Mouse (Mus musculus) spleen, postnatal 14 days (tissue): ENCODE data around the gene Agtpbp1.

Experiments
- DNase-seq, 2 experiments: peaks; one replicate each; pipeline ENCODE4 v3.0.0; 2021 to 2022; ENCODE audit warnings: low spot score in 2 of 2

Gene Agtpbp1

DNA sequence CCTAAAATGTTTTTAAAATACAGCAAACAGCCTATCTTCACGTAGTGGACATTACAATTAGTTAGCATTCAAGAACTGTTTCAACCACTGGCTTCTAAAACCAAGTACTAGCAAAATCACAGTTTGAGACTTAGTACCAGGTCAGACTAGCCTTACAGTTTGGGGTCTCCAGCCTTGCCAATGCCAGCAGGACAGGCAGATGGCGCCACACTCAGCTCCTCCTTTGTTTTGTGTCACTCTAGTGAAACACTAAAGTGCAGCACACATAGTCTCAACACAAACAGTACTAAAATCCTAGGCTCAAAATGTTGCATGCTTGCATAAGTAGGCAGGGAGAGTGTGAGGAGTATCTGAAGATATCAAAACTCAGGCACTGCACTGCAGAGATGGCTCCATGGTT is 53.8 kb downstream of the Agtpbp1 start:
- no peak for DNase-seq

GRCm38 (mm10) chr13:59530491-59530890 is 54.5 kb downstream of the Agtpbp1 start:
- DNase-seq = no peak

DNA sequence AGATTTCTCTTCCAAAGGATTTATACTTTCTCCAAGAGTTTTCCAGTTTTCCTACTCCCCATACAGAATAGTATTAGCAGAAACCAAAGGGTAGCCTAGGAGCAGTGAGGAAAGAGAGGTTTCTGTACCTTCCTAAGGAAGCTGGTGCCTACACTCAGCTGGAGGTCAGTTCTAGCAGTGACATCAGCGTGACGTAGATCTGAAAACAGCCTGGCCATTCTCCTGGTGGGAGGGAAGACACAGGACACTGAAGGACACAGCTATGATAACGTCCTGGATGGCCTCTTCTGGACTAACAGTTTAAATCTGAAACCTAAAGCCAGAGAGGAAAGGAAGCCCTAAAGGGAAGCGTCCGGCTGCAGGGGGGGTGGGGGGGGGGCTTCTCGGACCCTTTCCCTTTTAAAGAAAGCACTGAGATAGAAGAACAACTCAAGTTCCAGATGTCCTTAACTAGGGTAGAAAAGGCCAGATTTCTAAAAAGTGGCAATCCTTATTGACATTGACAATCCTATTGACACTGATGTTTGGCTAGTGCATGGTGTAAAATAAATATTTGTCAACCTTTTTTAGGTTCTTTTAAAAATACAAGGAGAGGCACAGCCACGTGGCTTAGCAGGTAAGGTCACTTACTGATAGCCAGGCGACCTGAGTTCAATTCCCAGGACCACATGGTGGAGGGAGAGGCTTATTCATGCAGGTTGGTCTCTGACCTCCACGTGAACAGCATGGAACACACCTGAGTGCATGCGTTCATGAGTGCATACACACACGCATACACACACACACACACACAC is 63.6 kb downstream of the Agtpbp1 start:
- no peak for DNase-seq

DNA sequence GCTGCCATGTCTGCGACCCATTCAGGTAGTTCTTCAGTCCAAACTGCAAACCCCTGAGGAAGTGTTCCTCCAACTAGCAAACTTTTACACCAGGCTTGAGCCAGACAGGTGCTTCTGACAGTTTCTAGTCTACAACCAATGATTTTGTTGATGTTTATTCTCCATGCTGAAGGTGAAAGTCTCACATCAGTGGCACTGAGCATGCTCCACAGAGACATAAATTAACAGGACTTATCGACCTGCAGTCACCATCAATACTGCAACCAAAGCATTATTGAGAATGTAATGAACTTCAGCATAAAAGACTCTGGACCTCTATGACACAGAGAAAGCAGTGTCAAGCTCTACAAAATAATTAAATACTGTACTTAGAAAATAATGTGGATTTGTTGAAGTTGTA is 64.2 kb downstream of the Agtpbp1 start:
- DNase-seq = no peak

DNA sequence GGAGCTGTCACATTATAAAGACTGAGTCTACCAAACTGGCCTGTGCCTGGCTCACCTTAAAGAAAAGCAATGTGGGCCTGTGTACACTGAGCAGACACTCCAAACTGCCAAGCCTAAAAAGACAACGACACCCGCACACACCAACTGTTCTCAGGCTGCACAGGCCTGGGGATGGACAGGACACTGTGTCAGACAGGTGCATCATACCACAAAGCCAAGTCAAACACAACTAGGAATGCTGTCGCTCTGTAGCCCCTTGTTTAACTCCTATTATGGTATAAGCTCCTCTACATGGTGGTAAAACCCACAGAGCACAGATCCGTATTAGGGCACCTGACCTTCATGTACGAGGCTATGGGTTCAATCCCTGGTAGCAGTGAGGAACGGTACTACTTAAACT is 65.5 kb downstream of the Agtpbp1 start:
- no peak for DNase-seq

DNA sequence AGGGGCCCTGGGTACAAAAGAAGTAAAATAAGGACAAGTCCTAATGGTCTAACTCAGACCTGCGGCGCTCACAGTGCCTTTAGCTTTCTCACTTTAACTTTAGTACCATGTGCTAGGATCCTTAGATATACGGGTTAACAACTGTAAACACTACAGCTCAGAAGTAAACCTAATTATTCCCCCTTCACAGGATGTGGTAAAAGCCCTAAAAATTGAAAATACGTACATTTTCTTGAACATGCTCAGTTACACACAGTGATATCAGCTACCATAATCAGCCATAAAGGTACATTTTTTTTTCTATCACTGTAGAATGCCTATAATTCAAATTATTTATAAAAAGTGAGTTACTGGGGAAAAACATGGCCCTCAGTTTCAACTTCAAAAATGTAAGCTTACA is 67.0 kb downstream of the Agtpbp1 start:
- no peak for DNase-seq

DNA sequence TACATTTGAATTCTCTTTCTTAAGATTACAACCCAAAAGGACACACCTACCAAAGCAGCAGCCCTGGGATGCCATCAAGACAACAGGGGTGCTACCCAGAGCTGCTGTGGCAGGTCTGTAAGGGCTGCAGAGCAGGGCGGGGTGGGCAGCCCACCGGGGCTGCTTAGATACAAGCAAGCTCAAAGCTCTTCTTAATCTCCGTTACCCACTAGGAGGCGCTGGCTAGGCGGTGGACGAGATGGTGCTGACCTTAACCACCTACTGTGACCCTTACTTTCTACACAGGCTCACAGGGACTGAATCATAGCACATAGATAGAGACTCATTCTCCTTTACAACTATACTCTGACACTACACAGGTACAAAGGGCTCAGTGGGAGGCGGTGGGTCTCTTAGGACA is 70.0 kb downstream of the Agtpbp1 start:
- peak in 1 of 2 experiments; percentile 32 for DNase-seq

GRCm38 (mm10) chr13:59509644-59510366 is 75.2 kb downstream of the Agtpbp1 start:
- DNase-seq = no peak

GRCm38 (mm10) chr13:59508584-59508983 is 76.4 kb downstream of the Agtpbp1 start:
- no peak for DNase-seq

DNA sequence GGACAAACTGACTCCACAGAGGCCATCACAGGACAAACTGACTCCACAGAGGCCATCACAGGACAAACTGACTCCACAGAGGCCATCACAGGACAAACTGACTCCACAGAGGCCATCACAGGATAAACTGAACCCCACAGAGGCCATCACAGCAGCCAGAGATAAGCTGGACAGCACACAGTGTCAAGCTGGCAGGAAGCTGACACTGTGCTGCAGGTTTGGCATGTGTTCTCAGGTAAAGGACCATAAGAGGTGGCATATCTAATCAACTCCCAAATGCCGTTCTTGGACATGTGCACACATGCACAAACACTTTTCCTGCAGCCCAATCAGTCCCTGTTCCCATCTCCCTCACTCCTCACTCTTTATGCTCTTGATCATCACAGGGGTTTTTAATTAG is 78.6 kb downstream of the Agtpbp1 start:
- DNase-seq = no peak

DNA sequence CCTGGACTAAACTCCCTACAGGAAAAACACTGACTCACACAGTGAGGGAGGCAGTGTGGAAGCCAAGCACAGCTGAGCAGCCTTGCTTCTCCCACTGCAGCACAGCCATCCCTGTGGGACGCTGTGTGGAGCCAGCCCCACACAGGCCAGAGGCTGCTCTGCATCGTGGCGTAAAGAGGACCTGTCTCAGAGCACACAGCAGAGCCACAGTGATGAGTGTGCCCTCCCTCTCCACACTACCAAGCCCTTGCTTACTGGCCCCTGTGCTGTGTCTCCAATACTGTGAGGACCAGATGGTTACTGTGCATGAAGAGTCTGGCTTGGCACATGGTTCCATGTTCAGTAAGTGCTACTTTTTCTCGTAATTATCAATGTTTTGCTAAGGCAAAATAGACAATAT is 79.2 kb downstream of the Agtpbp1 start:
- no peak for DNase-seq

DNA sequence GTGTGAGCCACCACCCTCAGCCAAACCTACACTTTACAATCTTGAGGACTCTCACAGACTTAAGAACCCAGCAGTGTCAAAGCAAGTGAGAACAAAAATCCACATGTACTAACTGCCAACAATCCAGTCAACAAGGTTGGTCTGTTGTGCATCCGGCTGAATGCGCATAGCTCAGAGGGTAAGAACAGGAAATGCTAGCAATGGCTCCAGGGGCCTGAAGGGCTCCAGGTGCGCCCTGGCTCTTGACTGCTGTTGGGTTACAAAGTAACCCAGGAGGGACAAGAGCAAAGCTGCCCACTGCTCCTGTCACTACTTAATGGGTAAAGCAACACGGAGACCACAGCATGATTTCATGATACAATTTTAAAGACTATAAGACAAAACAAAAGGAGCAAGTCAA is 81.4 kb downstream of the Agtpbp1 start:
- DNase-seq = no peak

DNA sequence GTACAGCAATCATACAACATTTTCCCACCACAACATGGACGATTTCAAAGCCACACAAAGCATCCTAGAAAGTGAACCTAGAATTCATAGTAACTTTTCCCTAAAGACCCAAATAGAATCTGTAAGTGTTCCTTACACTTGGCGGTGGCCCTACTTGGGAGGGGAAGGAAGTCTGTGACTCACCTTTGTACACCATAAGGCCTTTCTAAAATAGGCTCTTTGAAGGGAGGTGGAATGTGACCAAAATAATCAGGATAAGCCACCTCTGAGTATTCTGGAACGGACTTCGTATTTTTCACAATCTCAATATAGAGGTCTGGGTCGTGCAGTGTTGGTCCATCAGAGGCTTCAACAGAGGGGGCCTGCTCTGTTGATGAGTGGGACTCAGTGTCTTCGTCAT is 85.2 kb downstream of the Agtpbp1 start:
- DNase-seq = no peak

GRCm38 (mm10) chr13:59499374-59499773 is 85.7 kb downstream of the Agtpbp1 start:
- no peak for DNase-seq

DNA sequence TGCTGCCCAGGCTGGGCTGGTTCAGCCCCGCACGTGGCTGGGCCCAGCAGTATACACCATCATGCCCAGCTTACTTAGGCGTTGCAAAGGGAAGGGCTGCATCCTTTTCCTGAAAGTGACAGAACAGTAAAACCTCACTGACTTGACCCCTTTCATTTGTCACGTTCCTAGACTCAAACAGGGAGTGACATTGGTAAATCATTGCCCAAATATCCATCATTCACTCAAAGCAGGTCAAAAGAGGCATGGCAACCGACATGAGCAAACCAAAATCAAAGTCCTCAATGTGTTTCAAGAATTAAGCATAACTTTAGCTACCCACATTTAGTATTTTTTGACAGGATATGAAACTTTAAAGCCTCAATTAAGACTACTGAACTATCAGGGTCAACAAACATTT is 86.8 kb downstream of the Agtpbp1 start:
- no peak for DNase-seq

DNA sequence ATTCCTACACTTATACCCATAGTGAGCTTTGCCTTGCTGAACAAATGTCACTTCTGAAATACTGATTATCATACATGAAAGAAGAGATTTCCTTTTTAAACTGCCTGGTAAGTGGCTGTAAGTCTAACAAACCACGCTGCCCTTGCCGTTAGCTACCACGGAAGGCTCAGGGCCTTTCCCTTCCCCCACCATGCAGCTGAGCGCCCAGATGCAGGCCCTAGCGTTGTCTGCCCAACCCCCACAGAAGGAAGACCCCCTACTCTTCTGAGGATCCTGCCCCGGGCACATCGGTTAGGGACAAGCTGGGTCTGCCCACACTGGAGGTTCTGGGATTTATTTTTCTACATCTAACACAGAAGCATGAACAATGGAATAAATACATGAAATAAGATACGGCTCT is 89.2 kb downstream of the Agtpbp1 start:
- DNase-seq = no peak

GRCm38 (mm10) chr13:59494619-59495262 is 90.3 kb downstream of the Agtpbp1 start:
- DNase-seq = no peak

GRCm38 (mm10) chr13:59490726-59491125 is 94.3 kb downstream of the Agtpbp1 start:
- no peak for DNase-seq

GRCm38 (mm10) chr13:59489143-59489542 is 95.9 kb downstream of the Agtpbp1 start:
- no peak for DNase-seq

DNA sequence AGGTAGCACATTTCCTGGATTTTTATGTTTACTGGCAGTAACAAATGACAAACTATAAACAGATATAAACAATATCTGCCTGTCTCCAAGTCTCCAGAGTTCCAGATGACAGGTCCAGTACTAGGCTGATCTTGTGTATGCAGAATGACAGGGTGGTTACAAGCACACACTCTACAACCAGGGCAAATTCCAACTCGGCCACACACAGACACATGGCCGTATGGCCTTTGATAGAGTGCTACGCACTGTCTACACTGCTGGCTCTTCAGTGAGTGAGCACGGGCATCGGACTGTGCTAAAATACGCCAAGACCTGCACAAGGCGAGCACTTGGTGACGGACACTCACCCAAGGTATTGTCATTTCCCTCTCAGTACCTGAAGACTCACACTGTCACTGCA is 97.7 kb downstream of the Agtpbp1 start:
- no peak for DNase-seq

- no peak for DNase-seq
These were observed 98.8 kb downstream of the Agtpbp1 start for GRCm38 (mm10) chr13:59486243-59486642.

DNA sequence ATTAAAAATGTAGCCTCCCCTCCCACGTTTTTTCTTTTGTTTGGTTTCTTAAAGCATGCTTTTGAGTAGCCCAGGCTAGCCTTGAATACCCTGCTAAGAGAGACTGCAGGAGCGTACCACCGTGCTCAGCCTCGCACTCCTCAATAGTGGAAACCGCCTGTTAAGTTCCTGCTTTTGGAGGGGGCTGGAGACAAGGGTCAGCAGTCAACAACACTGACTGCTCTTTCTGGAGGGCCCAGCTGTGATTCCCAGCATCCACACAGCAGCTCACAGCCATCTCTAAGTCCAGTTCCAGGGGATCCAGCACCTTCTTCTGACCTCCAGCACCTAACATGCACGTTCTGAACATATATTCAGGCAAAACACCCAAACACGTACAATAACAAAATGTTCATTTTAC is 99.6 kb downstream of the Agtpbp1 start:
- DNase-seq = no peak

- no peak for DNase-seq
These were observed 103.6 kb downstream of the Agtpbp1 start for GRCm38 (mm10) chr13:59481484-59481855.
